Mouse (Mus musculus) G1E (cell line): ENCODE data around the gene Add1. TPM values are rescaled to one million over a fixed set of nuclear protein-coding genes. Genes with fewer than 3 reads are reported as not detected.

Experiments
- ATAC-seq: 2 replicates; pipeline ENCODE4 v1.8.0; 2016; ENCODE audit warnings: mild to moderate bottlenecking; ENCODE audit not compliant: insufficient number of reproducible peaks, poor library complexity, low FRiP score, severe bottlenecking; ENCODE audit errors: extremely low read depth
- DNase-seq: peaks from one replicate; pipeline ENCODE4 v3.0.0; 2012; ENCODE audit warnings: low spot score
- H3K27me3 ChIP-seq: 2 replicates; pipeline ENCODE4 v1.6.1; 2012; ENCODE audit warnings: mild to moderate bottlenecking, low read length, inconsistent platforms; ENCODE audit not compliant: insufficient read depth
- H3K36me3 ChIP-seq: replicated peaks from 2 replicates; pipeline ENCODE3; 2012; ENCODE audit warnings: mild to moderate bottlenecking, inconsistent platforms
- H3K4me1 ChIP-seq: 2 replicates; pipeline ENCODE4 v1.6.1; 2012; ENCODE audit warnings: low read depth, low read length, inconsistent platforms, mixed read lengths; ENCODE audit not compliant: insufficient read depth
- H3K4me3 ChIP-seq: 2 replicates; pipeline ENCODE4 v1.5.1; 2012; ENCODE audit warnings: low read depth, mild to moderate bottlenecking, inconsistent platforms, low read length, moderate library complexity, mixed read lengths
- H3K9me3 ChIP-seq: replicated peaks from 2 replicates; pipeline ENCODE4 v1.6.1; 2012; ENCODE audit warnings: inconsistent platforms
- CTCF ChIP-seq: IDR thresholded peaks from 2 replicates; pipeline ENCODE4 v1.5.1; 2012; ENCODE audit warnings: low read depth, low read length, inconsistent platforms, mixed read lengths
- GATA1 ChIP-seq: IDR thresholded peaks from 2 replicates; pipeline ENCODE4 v1.6.1; 2012; ENCODE audit warnings: borderline replicate concordance, low read length, inconsistent platforms, mixed read lengths
- GATA2 ChIP-seq: IDR thresholded peaks from 2 replicates; pipeline ENCODE4 v1.6.1; 2012; ENCODE audit warnings: low read depth, low read length, inconsistent platforms, borderline replicate concordance
- POLR2AphosphoS5 ChIP-seq: IDR thresholded peaks from 2 replicates; pipeline ENCODE4 v1.6.1; 2012; ENCODE audit warnings: low read depth, low read length, inconsistent platforms; ENCODE audit not compliant: insufficient replicate concordance
- TAL1 ChIP-seq: conservative IDR thresholded peaks from 2 replicates; pipeline ENCODE4 v1.6.1; 2012; ENCODE audit warnings: low read depth, low read length, inconsistent platforms, mixed read lengths
- polyA plus RNA-seq: library from polyadenylated mRNA; stranded (reverse); fragments of >175 nt; gene quantifications from 2 replicates; pipeline ENCODE4 v1.2.3, GENCODE M21; 2012
- total RNA-seq, 2 experiments: library from RNA; stranded (forward) in 1 of 2; stranded (reverse) in 1 of 2; fragments of 200-1000 nt in 1 of 2; fragments of >200 nt in 1 of 2; fragmentation: Nextera tagmentation in 1 of 2; gene quantifications; 2 replicates each; pipeline ENCODE4 v1.2.3; 2014 to 2017

Gene Add1
- total and polyA plus RNA-seq, 3 experiments = 103 to 257 (median 158) TPM

DNA sequence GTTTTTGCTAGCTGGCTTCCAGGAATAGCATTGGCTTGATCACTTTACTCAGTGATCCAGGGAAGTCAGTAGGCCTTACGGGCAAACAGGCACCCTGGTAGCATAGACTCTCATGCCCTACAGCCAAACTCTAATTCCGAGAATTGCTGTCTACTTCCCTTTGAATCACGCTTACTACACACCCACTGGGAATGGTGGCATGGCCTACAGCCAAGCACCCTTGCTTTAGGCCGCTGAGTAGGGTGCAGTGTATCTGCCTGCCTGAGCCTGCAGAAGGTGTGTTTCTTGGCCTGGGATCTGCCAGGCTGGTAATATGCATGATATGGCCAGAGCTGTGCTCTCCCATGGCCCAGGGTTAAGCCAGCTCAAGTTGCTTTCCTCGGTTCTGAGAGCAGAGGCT is 44.7 kb upstream of the Add1 start:
- Histone ChIP-seq H3K27me3 (peaks cover 26% of the 10 kb centered on the region), H3K4me1 (peaks cover 33% of the 10 kb centered on the region), H3K36me3 (no peaks in the 10 kb centered on the region), H3K9me3 (no peaks in the 10 kb centered on the region), H3K4me3 (no peak overlapping the region)
- DNase-seq = no peak
- no peak for ATAC-seq
- no peak for TF ChIP-seq CTCF
- TF ChIP-seq POLR2AphosphoS5 = no peak
- TF ChIP-seq GATA2 = no peak
- no peak for TF ChIP-seq TAL1
- no peak for TF ChIP-seq GATA1

DNA sequence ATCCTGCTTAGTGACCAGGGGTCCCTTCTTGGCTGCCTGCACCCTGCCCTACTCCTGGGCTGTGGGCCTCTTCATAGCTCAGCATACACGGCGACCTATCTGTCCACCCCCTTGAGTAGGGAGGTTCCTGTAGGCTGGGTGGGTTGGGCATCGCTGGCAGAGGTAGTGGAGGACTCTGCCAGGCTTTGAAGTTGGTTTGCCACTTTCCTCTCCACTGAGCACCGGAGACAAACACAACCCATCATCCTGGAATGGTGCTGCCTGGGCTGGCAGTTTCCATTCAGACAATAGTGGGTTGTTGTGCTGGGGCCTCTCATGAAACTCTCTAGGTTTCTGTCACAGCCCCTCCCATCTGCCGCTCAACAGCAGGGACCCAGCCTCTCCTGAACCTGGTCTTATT is 43.3 kb upstream of the Add1 start:
- Histone ChIP-seq H3K4me1 (peaks cover 22% of the 10 kb centered on the region), H3K36me3 (no peaks in the 10 kb centered on the region), H3K27me3 (peaks cover 26% of the 10 kb centered on the region), H3K9me3 (no peaks in the 10 kb centered on the region), H3K4me3 (no peak overlapping the region)
- no peak for TF ChIP-seq GATA2
- TF ChIP-seq CTCF = no peak
- TF ChIP-seq GATA1 = no peak
- no peak for TF ChIP-seq TAL1
- no peak for TF ChIP-seq POLR2AphosphoS5
- ATAC-seq (no peak), DNase-seq (no peak)

DNA sequence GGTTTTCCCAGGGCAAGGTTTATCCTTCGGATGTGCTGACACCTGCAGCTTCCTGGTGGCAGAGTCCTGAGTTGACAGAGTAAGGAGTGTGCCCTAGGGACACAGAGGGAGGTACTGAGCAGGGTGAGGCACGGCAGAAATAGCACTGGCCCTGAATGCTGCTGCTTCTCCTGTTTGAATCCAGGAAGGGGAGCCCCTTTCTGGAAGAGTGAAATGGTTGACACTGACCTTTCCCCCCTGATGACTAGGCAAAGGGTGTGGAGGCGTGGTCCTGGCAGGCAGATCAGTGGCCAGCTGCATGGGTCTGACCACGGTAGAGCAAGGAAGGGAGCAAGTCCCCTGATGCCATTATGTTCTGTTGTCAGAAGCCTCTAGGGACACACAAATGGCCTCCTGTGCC is 42.8 kb upstream of the Add1 start:
- ATAC-seq = no peak
- Histone ChIP-seq H3K36me3 (no peaks in the 10 kb centered on the region), H3K4me1 (peaks cover 23% of the 10 kb centered on the region), H3K9me3 (no peaks in the 10 kb centered on the region), H3K4me3 (no peak overlapping the region), H3K27me3 (peaks cover 29% of the 10 kb centered on the region)
- no peak for DNase-seq
- TF ChIP-seq GATA1 (no peak), CTCF (no peak), TAL1 (no peak), POLR2AphosphoS5 (no peak), GATA2 (no peak)

DNA sequence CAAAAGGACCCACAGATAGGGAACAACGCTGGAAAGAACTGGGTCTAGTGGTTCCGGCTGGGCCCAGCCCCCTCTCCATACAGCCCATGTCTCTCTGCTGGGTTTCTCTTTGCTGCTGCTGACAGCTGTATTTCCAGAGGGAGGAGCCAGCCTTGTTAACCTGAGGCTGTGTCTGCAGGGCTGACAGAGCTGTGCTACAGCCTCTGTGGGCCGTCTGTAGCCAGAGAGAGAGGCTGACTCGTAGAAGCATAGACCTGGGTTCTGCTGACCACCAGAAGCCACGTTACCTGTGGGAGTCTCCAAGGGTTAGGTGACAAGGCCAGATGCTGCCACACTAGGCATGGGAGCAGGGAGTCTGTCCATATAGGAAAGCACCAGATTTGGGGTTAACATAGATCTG is 40.4 kb upstream of the Add1 start:
- DNase-seq (no peak), ATAC-seq (no peak)
- no peak for TF ChIP-seq CTCF
- no peak for TF ChIP-seq GATA2
- TF ChIP-seq GATA1 = no peak
- TF ChIP-seq POLR2AphosphoS5 = no peak
- peaks cover 10% of the 10 kb centered on the region for H3K4me1 ChIP-seq
- H3K4me3 ChIP-seq = no peak overlapping the region
- H3K27me3 ChIP-seq = peaks cover 39% of the 10 kb centered on the region
- no peaks in the 10 kb centered on the region for H3K36me3 ChIP-seq
- no peaks in the 10 kb centered on the region for H3K9me3 ChIP-seq

DNA sequence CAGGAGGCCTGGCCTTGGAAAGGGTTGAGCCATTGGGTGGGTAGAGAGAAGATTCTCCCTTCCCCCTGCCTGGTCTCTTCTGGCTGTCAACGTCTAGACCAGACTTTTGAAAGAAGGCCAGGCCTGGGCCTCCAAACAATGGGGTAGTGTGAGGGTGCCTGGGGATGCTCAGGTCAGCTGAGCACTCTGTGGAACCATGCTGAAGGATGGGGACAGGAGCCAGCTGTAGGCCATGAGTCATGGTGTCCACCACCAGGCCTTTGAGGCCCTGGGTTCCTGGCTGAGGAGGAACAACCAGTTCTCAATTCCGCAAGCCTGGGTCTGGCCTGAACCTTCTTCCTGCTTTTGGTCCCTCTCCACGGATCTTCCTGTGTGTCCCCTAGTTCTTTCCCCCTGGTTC is 39.6 kb upstream of the Add1 start:
- Histone ChIP-seq H3K27me3 (peaks cover 44% of the 10 kb centered on the region), H3K4me3 (no peak overlapping the region), H3K9me3 (no peaks in the 10 kb centered on the region), H3K36me3 (no peaks in the 10 kb centered on the region), H3K4me1 (peaks cover 9% of the 10 kb centered on the region; the same call in 1 of the 2 replicates)
- TF ChIP-seq POLR2AphosphoS5 (no peak), GATA1 (no peak), GATA2 (no peak), CTCF (no peak), TAL1 (no peak)
- DNase-seq (no peak), ATAC-seq (no peak)

DNA sequence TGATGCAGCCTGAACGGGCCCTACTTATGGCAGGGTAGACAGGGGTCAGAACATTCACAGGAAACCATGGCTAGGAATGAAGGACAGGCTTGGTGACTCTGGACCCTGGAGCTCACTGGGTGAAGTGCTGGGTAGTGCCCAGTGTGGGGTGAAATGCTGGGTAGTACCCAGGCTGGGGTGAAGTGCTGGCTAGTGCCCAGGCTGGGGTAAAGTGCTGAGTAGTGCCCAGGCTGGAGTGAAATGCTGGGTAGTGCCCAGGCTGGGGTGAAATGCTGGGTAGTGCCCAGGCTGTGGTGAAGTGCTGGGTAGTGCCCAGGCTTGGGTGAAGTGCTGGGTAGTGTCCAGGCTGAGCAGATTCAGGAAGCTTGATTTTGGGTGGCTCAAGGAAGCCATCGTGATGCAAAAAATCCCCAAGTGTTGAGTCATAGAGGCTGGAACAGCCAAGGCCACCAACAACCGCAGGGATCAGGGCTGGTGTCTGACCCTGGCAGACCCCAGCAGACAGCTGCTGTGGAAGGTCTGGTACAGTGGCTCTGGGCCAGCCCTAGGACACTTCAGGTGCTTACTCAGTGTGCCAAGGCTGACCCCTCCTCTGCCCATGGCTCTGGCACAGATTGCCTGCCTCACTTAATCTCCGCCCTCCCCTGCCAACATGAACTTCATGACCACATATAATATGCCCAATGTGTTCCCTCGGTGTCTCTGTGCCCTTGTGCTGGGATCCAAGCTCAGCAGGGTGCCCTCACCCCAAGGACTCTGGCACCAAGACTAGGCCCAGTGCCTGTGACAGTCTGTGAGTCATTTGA is 38.5 kb upstream of the Add1 start:
- peaks cover 9% of the 10 kb centered on the region; the same call in 1 of the 2 replicates for H3K4me1 ChIP-seq
- no peak overlapping the region for H3K4me3 ChIP-seq
- TF ChIP-seq POLR2AphosphoS5 (no peak), GATA2 (no peak), GATA1 (no peak), CTCF (no peak), TAL1 (no peak)
- H3K9me3 ChIP-seq = no peaks in the 10 kb centered on the region
- peaks cover 56% of the 10 kb centered on the region for H3K27me3 ChIP-seq
- ATAC-seq (no peak), DNase-seq (no peak)
- H3K36me3 ChIP-seq = no peaks in the 10 kb centered on the region
